Mouse (Mus musculus) neural tube, embryonic 15.5 days (tissue): ENCODE measurements around the gene Cybrd1. TPM values are rescaled to one million over a fixed set of nuclear protein-coding genes. Genes with fewer than 3 reads are reported as not detected.

Experiments
- ATAC-seq: fragments of 200-750 bp; cut with Nextera tagmentation; 2 replicates; pipeline ENCODE4 v1.8.0; 2017; ENCODE audit warnings: mild to moderate bottlenecking, moderate TSS enrichment, moderate library complexity; ENCODE audit not compliant: low FRiP score
- H3K27ac ChIP-seq: fragments of 300-500 bp; sonication (generic); replicated peaks from 2 replicates; pipeline ENCODE4 v1.5.1; 2015; ENCODE audit warnings: mild to moderate bottlenecking, inconsistent platforms
- H3K27me3 ChIP-seq: fragments of 300-500 bp; sonication (generic); replicated peaks from 2 replicates; pipeline ENCODE4 v1.6.1; 2015; ENCODE audit warnings: inconsistent platforms
- H3K36me3 ChIP-seq: fragments of 300-500 bp; sonication (generic); 2 replicates; pipeline ENCODE4 v1.6.1; 2015; ENCODE audit warnings: inconsistent platforms
- H3K4me1 ChIP-seq: fragments of 300-500 bp; sonication (generic); 2 replicates; pipeline ENCODE4 v1.6.1; 2015; ENCODE audit warnings: inconsistent platforms
- H3K4me2 ChIP-seq: fragments of 300-500 bp; sonication (generic); 2 replicates; pipeline ENCODE4 v1.6.1; 2015; ENCODE audit warnings: inconsistent platforms, mild to moderate bottlenecking, moderate library complexity
- H3K4me3 ChIP-seq: fragments of 300-500 bp; sonication (generic); replicated peaks from 2 replicates; pipeline ENCODE4 v1.5.1; 2015; ENCODE audit warnings: mild to moderate bottlenecking, inconsistent platforms
- H3K9ac ChIP-seq: fragments of 300-500 bp; sonication (generic); replicated peaks from 2 replicates; pipeline ENCODE4 v1.6.1; 2015; ENCODE audit warnings: mild to moderate bottlenecking, inconsistent platforms
- H3K9me3 ChIP-seq: fragments of 300-500 bp; sonication (generic); replicated peaks from 2 replicates; pipeline ENCODE4 v1.6.1; 2016; ENCODE audit warnings: inconsistent platforms
- WGBS: fragments of 180-500 bp; shearing (Covaris S2); methylation state at CpG from one replicate; pipeline ENCODE4 v1.1.7; 2015; ENCODE audit warnings: mixed read lengths; 5-methylcytosine and 5-hydroxymethylcytosine counted together
- polyA plus RNA-seq: library from polyadenylated mRNA; unstranded; fragments of >200 nt; fragmentation: Nextera tagmentation; extraction: Ambion mirVana; gene quantifications from 2 replicates; pipeline ENCODE4 v1.2.1, GENCODE M21; 2015

The Cybrd1 gene
- polyA plus RNA-seq, 1 experiment from 2014 or later, result 3.4 TPM

DNA sequence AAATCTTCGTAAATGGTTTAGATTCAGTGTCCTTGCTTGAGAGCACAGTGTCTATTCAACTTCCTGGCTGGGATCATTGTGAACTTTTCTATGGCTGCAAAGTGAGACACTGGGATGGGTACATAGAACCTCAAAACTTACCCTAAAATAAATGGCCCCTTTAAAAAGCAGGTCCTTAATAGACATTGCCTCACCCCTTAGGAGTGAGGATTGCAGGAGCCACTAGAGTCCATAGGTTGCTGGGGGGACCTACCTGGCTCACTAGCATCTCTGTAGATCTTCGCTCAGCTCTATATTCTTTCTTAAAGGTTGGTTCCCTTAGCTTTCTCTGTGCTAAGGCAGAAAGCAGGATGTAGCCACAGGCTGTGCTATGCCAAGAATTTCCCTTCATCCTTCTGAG is 12.6 kb downstream of the Cybrd1 start:
- 87% methylated on average over 2 of the region's 2 CpGs for WGBS
- Histone ChIP-seq H3K27me3 (no peaks in the 10 kb centered on the region), H3K9me3 (no peaks in the 10 kb centered on the region), H3K36me3 (no peaks in the 10 kb centered on the region), H3K27ac (no peak overlapping the region), H3K4me2 (no peak overlapping the region), H3K4me3 (no peak overlapping the region), H3K4me1 (no peaks in the 10 kb centered on the region), H3K9ac (no peak overlapping the region)
- no peak for ATAC-seq

DNA sequence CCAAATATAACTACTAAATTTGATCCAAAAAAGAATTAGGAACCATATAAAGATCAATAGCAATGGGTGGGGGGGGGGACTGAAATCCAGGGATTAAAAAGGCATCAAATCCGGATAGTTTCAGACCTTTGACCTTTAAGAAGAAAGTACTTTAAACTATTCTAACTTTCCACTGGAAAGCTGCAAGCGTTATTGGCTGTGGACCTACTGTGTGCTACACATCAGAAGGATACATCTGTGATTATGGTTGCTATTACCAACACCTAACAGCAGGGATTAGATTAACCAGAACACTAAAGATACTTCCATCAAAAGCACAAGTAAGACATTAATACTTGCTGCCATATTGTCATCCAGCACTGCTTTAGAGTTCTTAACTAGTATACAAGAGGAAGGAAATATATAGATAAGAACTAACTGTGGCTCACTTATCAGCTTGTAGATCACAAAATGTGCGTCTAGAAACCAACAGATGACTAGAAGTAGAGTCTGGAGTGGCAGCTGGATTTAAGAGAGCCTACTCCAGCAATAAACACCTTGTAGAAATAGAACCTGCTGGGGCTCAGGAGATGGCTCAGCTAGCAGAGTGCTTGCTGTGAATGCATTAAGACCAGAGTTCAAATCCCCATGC is 14.3 kb downstream of the Cybrd1 start:
- 86% methylated on average over 3 of the region's 3 CpGs for WGBS

GRCm38 (mm10) chr2:71134041-71134505 is 16.4 kb downstream of the Cybrd1 start:
- 88% methylated on average over 9 of the region's 9 CpGs for WGBS
- Histone ChIP-seq H3K27ac (no peak overlapping the region), H3K36me3 (no peaks in the 10 kb centered on the region), H3K4me1 (no peaks in the 10 kb centered on the region), H3K4me3 (no peak overlapping the region), H3K4me2 (no peak overlapping the region), H3K9me3 (no peaks in the 10 kb centered on the region), H3K9ac (no peak overlapping the region), H3K27me3 (no peaks in the 10 kb centered on the region)
- ATAC-seq, result no peak

More for the DNA sequence above, 14.3 kb downstream of the Cybrd1 start:
- Histone ChIP-seq H3K36me3 (no peaks in the 10 kb centered on the region), H3K27ac (no peak overlapping the region), H3K27me3 (no peaks in the 10 kb centered on the region), H3K4me2 (no peak overlapping the region), H3K9me3 (no peaks in the 10 kb centered on the region), H3K4me3 (no peak overlapping the region), H3K9ac (no peak overlapping the region), H3K4me1 (no peaks in the 10 kb centered on the region)
- no peak for ATAC-seq

- H3K36me3 ChIP-seq, result no peaks in the 10 kb centered on the region
- no peak overlapping the region for H3K9ac ChIP-seq
- no peak overlapping the region for H3K4me3 ChIP-seq
- no peak overlapping the region for H3K27ac ChIP-seq
- no peaks in the 10 kb centered on the region for H3K27me3 ChIP-seq
- ATAC-seq, result no peak
- H3K4me1 ChIP-seq, result no peaks in the 10 kb centered on the region
- no peak overlapping the region for H3K4me2 ChIP-seq
- no peaks in the 10 kb centered on the region for H3K9me3 ChIP-seq
- WGBS, result 84% methylated on average over 5 of the region's 5 CpGs
These were observed 17.1 kb downstream of the Cybrd1 start for GRCm38 (mm10) chr2:71134836-71135235.

- Histone ChIP-seq H3K9me3 (no peaks in the 10 kb centered on the region), H3K27me3 (no peaks in the 10 kb centered on the region), H3K27ac (no peak overlapping the region), H3K9ac (no peak overlapping the region), H3K4me3 (no peak overlapping the region), H3K36me3 (no peaks in the 10 kb centered on the region), H3K4me1 (no peaks in the 10 kb centered on the region), H3K4me2 (no peak overlapping the region)
- ATAC-seq, result no peak
- WGBS, result 82% methylated on average over 4 of the region's 4 CpGs
These were observed 22.9 kb downstream of the Cybrd1 start for GRCm38 (mm10) chr2:71140622-71141021.

- Histone ChIP-seq H3K27me3 (no peaks in the 10 kb centered on the region), H3K4me1 (peaks cover 1% of the 10 kb centered on the region; the same call in 1 of the 2 replicates), H3K9ac (no peak overlapping the region), H3K36me3 (no peaks in the 10 kb centered on the region), H3K4me3 (no peak overlapping the region), H3K27ac (no peak overlapping the region), H3K9me3 (no peaks in the 10 kb centered on the region), H3K4me2 (no peak overlapping the region)
- ATAC-seq, result no peak
- WGBS, result 76% methylated on average over 7 of the region's 7 CpGs
These were observed 24.7 kb downstream of the Cybrd1 start for GRCm38 (mm10) chr2:71142410-71142809.

- no peak overlapping the region for H3K4me2 ChIP-seq
- no peaks in the 10 kb centered on the region for H3K36me3 ChIP-seq
- WGBS, result 89% methylated on average over 4 of the region's 4 CpGs
- no peaks in the 10 kb centered on the region for H3K9me3 ChIP-seq
- H3K9ac ChIP-seq, result no peak overlapping the region
- no peak overlapping the region for H3K4me3 ChIP-seq
- no peaks in the 10 kb centered on the region for H3K27me3 ChIP-seq
- ATAC-seq, result no peak
- H3K4me1 ChIP-seq, result peaks cover 8% of the 10 kb centered on the region
- no peak overlapping the region for H3K27ac ChIP-seq
These were observed 28.1 kb downstream of the Cybrd1 start for GRCm38 (mm10) chr2:71145853-71146252.

DNA sequence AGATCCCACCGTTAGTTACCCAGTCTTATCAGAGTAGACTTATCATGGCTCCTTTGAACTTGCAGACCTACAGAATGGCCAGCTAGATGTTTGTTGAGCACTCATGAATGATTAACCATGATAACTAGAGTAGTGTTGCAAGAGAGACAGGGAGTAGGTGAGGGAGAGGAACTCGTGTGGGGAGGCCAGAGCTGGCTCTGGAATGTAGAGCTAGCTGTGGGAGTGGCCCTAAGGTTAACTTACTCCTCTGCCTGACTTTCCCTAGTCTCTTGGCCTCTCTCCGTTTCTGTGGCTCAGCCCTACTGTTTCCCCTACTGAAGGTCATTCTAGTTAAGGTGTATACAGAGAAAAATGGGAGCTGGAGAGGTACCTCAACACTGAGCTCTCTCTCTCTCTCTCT is 28.5 kb downstream of the Cybrd1 start:
- H3K9me3 ChIP-seq, result no peaks in the 10 kb centered on the region
- no peaks in the 10 kb centered on the region for H3K27me3 ChIP-seq
- ATAC-seq, result no peak
- no peak overlapping the region for H3K9ac ChIP-seq
- WGBS, result 70% methylated on average over 3 of the region's 3 CpGs
- no peak overlapping the region for H3K27ac ChIP-seq
- no peak overlapping the region for H3K4me2 ChIP-seq
- H3K4me1 ChIP-seq, result peaks cover 8% of the 10 kb centered on the region
- no peak overlapping the region for H3K4me3 ChIP-seq
- H3K36me3 ChIP-seq, result no peaks in the 10 kb centered on the region

DNA sequence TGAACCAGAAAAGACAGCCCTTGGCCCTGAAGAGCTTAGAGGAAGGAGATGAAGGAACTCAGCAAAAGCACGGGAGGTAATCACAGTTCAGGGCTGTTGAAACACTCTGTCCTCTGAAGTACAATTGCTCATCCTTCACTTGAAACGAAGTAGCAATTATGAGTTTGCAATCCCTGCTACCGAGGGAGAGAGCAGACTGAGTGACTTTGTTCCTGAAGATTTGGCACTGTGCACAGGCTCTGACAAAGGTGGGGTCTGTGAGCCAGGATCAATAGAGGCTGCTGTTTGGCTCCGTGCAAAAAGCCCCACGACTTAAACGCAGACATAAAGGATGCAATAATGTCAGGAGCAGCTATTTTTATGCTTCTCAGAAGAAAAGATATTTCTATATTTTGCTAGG is 30.1 kb downstream of the Cybrd1 start:
- no peak overlapping the region for H3K9ac ChIP-seq
- H3K4me2 ChIP-seq, result no peak overlapping the region
- no peaks in the 10 kb centered on the region for H3K27me3 ChIP-seq
- WGBS, result 32% methylated on average over 6 of the region's 6 CpGs
- no peaks in the 10 kb centered on the region for H3K9me3 ChIP-seq
- H3K4me3 ChIP-seq, result no peak overlapping the region
- no peak overlapping the region for H3K27ac ChIP-seq
- peaks cover 8% of the 10 kb centered on the region for H3K4me1 ChIP-seq
- no peaks in the 10 kb centered on the region for H3K36me3 ChIP-seq
- ATAC-seq, result no peak

DNA sequence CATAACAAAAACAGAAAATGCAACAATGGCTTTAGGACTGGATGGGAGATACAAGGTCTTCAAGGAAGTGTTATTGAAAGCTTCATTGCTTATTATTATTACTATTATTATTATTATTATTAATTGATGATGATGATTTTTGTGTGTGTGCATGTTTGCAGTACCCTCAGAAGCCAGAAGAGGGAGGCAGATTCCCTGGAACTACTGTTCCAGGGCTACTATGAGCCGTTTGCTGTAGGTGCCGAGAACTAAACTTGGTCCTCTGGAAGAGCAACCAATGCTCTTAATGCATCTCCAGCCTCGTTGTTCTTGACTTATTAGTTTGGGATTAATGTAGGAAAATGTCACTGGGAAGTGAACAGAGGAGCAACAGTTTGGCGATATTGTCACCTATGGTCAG is 34.4 kb downstream of the Cybrd1 start:
- no peaks in the 10 kb centered on the region for H3K27me3 ChIP-seq
- no peak overlapping the region for H3K4me3 ChIP-seq
- no peak overlapping the region for H3K4me2 ChIP-seq
- H3K27ac ChIP-seq, result no peak overlapping the region
- no peaks in the 10 kb centered on the region for H3K9me3 ChIP-seq
- no peaks in the 10 kb centered on the region for H3K36me3 ChIP-seq
- H3K9ac ChIP-seq, result no peak overlapping the region
- peaks cover 8% of the 10 kb centered on the region for H3K4me1 ChIP-seq
- 92% methylated on average over 4 of the region's 4 CpGs for WGBS
- ATAC-seq, result no peak

DNA sequence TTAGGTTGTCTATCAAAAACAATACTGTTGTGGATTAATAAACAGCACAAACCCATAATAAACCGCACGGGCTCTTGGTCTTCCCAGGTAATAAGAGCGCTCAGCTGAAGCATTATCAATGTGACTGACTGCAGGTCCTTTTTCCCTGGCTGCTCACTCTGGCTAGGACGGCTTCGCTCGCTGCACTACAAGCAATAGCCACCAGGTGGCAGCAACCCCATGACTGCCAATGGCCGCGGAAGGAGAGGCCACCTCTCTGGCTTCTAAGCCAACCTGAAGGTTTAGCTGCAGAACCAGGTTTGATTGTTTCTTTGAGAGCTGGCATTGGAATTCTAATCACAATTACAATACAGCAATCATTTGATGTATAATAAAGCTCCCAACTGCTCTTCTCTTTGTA is 37.8 kb downstream of the Cybrd1 start:
- Histone ChIP-seq H3K4me3 (no peak overlapping the region), H3K27ac (no peak overlapping the region), H3K4me1 (peaks cover 6% of the 10 kb centered on the region), H3K27me3 (no peaks in the 10 kb centered on the region), H3K9ac (no peak overlapping the region), H3K36me3 (no peaks in the 10 kb centered on the region), H3K9me3 (no peaks in the 10 kb centered on the region), H3K4me2 (no peak overlapping the region)
- ATAC-seq, result peak; percentile 78; the same call in 1 of the 2 replicates
- 8% methylated on average over 8 of the region's 8 CpGs for WGBS

DNA sequence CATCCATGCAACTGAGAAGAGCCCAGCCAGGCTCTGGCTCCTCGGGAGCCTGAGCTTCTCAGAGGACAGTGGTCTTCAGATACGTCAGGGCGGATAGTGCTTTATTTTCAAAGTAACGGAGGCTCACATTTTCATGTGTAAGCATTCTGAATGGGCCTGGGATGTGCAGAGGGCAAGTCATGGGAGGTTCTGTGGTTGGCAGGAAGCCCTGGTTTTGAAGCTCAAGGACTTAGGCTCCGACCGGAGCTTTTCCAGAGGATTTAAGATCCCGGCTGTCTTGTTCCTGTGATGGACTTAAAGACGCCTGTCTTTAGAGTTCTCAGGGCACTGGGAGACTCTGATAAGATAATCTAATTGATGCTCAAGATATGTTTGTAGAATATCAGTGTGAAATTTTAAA is 38.7 kb downstream of the Cybrd1 start:
- H3K9ac ChIP-seq, result no peak overlapping the region
- no peak for ATAC-seq

More for the DNA sequence above, 38.7 kb downstream of the Cybrd1 start:
- Histone ChIP-seq H3K36me3 (no peaks in the 10 kb centered on the region), H3K9me3 (no peaks in the 10 kb centered on the region), H3K27me3 (no peaks in the 10 kb centered on the region), H3K27ac (no peak overlapping the region), H3K4me2 (no peak overlapping the region), H3K4me1 (peaks cover 9% of the 10 kb centered on the region), H3K4me3 (no peak overlapping the region)
- WGBS, result 90% methylated on average over 8 of the region's 8 CpGs
